Mouse (Mus musculus): Measurements from ENCODE around the gene Ptpn3. TPM values are rescaled to one million over a fixed set of nuclear protein-coding genes. Genes with fewer than 3 reads are reported as not detected.

The Ptpn3 gene
- polyA plus RNA-seq, 1 experiment: 1.1 TPM

DNA sequence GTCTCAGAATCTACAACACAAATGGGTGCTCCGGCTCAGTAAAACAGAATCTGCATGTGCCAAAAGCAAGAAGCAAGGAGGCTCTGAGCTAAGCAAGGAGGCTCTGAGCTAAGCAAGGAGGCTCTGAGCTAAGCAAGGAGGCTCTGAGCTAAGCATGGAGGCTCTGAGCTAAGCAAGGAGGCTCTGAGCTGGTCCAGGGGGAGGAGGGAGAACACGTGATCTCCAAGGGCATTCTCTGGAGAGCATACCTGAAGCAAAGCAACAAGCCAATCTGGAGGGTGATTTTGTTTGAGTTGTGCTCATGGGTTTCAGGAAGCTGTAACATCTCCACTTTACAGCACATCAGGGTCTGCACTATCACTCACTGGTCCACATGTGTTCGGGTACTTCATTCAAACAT is 18.4 kb downstream of the Ptpn3 start:
- Histone ChIP-seq H3K4me1 (ENCODE audit: control insufficient read depth, insufficient read depth, insufficient read length) (no peaks in the 10 kb centered on the region), H3K4me3 (ENCODE audit: extremely low read depth, insufficient read depth, insufficient read length) (no peak overlapping the region), H3K27me3 (ENCODE audit: control insufficient read depth, insufficient read depth, low read length) (no peaks in the 10 kb centered on the region), H3K27ac (ENCODE audit: insufficient read depth, low read length) (no peak overlapping the region), H3K36me3 (ENCODE audit: control insufficient read depth, insufficient read depth, low read length) (no peaks in the 10 kb centered on the region)
- WGBS: 87% methylated on average over 3 of the region's 3 CpGs
- TF ChIP-seq CTCF (IDR thresholded peaks at IDR 0.05; ENCODE audit: extremely low read depth, insufficient read depth, insufficient read length, insufficient replicate concordance) (no peak), POLR2A (IDR thresholded peaks at IDR 0.05; ENCODE audit: low read depth, low read length) (no peak)
- DNase-seq (ENCODE audit: low read depth in 1 of 2, low spot score in 2 of 2): no peak

DNA sequence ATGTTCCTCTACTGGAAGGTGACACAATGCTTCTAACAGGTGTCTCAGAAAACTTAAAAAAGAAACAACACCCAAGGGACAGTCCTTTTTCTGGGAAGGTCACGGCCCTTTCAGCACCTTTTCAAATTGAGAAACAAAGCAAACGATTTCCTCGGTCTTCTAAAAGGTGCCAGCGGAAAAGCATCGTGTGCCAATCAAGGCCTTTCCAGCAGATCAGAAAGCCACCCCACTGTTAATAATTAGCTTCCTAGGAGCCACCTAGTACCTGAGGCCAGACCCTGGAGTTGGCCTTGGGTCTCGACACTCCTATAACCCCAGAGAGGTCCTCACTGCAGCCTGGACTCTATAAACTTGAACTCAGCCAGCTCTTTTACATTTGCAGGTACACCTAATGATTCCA is 19.0 kb downstream of the Ptpn3 start:
- no peak for DNase-seq (ENCODE audit: low read depth in 1 of 2, low spot score in 2 of 2)
- H3K4me3 ChIP-seq (ENCODE audit: extremely low read depth, insufficient read depth, insufficient read length): no peak overlapping the region
- no peak overlapping the region for H3K27ac ChIP-seq (ENCODE audit: insufficient read depth, low read length)
- WGBS: 93% methylated on average over 6 of the region's 6 CpGs
- TF ChIP-seq POLR2A (IDR thresholded peaks at IDR 0.05; ENCODE audit: low read depth, low read length): no peak
- no peak for TF ChIP-seq CTCF (IDR thresholded peaks at IDR 0.05; ENCODE audit: extremely low read depth, insufficient read depth, insufficient read length, insufficient replicate concordance)
- H3K27me3 ChIP-seq (ENCODE audit: control insufficient read depth, insufficient read depth, low read length): no peaks in the 10 kb centered on the region
- H3K4me1 ChIP-seq (ENCODE audit: control insufficient read depth, insufficient read depth, insufficient read length): no peaks in the 10 kb centered on the region
- H3K36me3 ChIP-seq (ENCODE audit: control insufficient read depth, insufficient read depth, low read length): no peaks in the 10 kb centered on the region

DNA sequence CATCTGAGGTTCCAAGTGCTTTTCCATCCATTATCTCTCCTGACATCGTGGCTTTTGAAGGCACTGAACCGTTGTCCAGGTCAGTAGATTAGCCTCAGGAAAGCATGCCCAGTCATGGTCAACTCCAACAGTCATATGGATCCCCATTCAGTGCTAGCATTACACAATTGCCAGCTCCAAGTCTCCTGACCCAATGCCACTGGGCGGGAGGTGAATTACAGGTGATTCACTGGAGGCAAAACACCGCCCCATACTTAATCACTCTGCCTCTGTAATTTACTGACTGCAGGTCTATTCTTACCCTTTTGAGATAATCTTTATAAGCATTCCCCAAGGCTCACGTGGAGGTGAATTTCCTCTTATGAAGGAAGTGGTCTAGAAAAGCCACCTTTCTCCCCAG is 19.5 kb downstream of the Ptpn3 start:
- no peaks in the 10 kb centered on the region for H3K27me3 ChIP-seq (ENCODE audit: control insufficient read depth, insufficient read depth, low read length)
- no peak overlapping the region for H3K27ac ChIP-seq (ENCODE audit: insufficient read depth, low read length)
- H3K4me3 ChIP-seq (ENCODE audit: extremely low read depth, insufficient read depth, insufficient read length): no peak overlapping the region
- no peaks in the 10 kb centered on the region for H3K36me3 ChIP-seq (ENCODE audit: control insufficient read depth, insufficient read depth, low read length)
- DNase-seq (ENCODE audit: low read depth in 1 of 2, low spot score in 2 of 2): no peak
- WGBS: 77% methylated on average over 5 of the region's 5 CpGs
- no peaks in the 10 kb centered on the region for H3K4me1 ChIP-seq (ENCODE audit: control insufficient read depth, insufficient read depth, insufficient read length)
- TF ChIP-seq CTCF (IDR thresholded peaks at IDR 0.05; ENCODE audit: extremely low read depth, insufficient read depth, insufficient read length, insufficient replicate concordance): no peak
- no peak for TF ChIP-seq POLR2A (IDR thresholded peaks at IDR 0.05; ENCODE audit: low read depth, low read length)

DNA sequence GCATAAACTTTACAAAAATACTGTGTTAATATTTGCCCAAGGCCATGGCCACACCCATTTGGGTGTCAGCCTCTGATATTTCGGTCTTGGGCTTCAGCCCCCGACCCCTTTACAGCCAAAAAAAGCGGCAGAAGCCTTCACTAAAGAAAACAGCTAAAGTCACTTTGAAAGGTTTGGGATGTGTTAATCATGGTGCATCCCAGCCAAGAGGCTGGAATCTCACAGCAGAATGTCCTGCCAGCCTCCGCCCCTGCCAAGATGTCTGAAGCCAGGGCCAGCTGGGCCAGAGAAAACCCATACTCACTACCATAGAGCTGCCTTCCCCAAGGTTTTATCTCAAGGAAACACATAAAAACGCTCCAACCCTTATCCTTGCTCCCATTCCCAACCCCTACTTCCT is 20.7 kb downstream of the Ptpn3 start:
- H3K36me3 ChIP-seq (ENCODE audit: control insufficient read depth, insufficient read depth, low read length): no peaks in the 10 kb centered on the region
- no peak overlapping the region for H3K27ac ChIP-seq (ENCODE audit: insufficient read depth, low read length)
- WGBS: 91% methylated on average over 5 of the region's 5 CpGs
- TF ChIP-seq POLR2A (IDR thresholded peaks at IDR 0.05; ENCODE audit: low read depth, low read length) (no peak), CTCF (IDR thresholded peaks at IDR 0.05; ENCODE audit: extremely low read depth, insufficient read depth, insufficient read length, insufficient replicate concordance) (no peak)
- no peaks in the 10 kb centered on the region for H3K4me1 ChIP-seq (ENCODE audit: control insufficient read depth, insufficient read depth, insufficient read length)
- no peak for DNase-seq (ENCODE audit: low read depth in 1 of 2, low spot score in 2 of 2)
- no peaks in the 10 kb centered on the region for H3K27me3 ChIP-seq (ENCODE audit: control insufficient read depth, insufficient read depth, low read length)
- H3K4me3 ChIP-seq (ENCODE audit: extremely low read depth, insufficient read depth, insufficient read length): no peak overlapping the region

DNA sequence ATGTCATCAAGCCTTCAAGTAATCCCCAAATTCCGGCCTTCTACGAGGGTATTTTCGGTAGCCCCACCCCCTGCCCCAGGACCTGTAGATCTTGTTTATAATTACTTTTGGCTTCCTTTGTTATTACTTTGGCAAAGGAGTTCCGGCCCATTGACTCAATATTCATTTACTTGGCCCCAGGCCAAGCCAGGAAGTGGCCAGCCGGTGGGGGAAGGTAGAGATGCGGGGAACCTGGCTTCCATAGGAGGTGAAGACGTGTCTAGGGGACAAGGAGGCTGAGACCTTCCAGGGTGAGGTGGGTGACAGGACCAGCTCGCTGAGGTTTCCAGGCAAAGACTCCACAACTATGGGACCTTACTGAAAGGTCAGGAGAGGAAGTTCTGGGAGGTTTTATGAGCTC is 22.4 kb downstream of the Ptpn3 start:
- H3K36me3 ChIP-seq (ENCODE audit: control insufficient read depth, insufficient read depth, low read length): no peaks in the 10 kb centered on the region
- TF ChIP-seq CTCF (IDR thresholded peaks at IDR 0.05; ENCODE audit: extremely low read depth, insufficient read depth, insufficient read length, insufficient replicate concordance): no peak
- TF ChIP-seq POLR2A (IDR thresholded peaks at IDR 0.05; ENCODE audit: low read depth, low read length): no peak
- H3K4me1 ChIP-seq (ENCODE audit: control insufficient read depth, insufficient read depth, insufficient read length): no peaks in the 10 kb centered on the region
- DNase-seq (ENCODE audit: low read depth in 1 of 2, low spot score in 2 of 2): no peak
- H3K4me3 ChIP-seq (ENCODE audit: extremely low read depth, insufficient read depth, insufficient read length): no peak overlapping the region
- no peak overlapping the region for H3K27ac ChIP-seq (ENCODE audit: insufficient read depth, low read length)
- 23% methylated on average over 8 of the region's 8 CpGs for WGBS
- no peaks in the 10 kb centered on the region for H3K27me3 ChIP-seq (ENCODE audit: control insufficient read depth, insufficient read depth, low read length)

DNA sequence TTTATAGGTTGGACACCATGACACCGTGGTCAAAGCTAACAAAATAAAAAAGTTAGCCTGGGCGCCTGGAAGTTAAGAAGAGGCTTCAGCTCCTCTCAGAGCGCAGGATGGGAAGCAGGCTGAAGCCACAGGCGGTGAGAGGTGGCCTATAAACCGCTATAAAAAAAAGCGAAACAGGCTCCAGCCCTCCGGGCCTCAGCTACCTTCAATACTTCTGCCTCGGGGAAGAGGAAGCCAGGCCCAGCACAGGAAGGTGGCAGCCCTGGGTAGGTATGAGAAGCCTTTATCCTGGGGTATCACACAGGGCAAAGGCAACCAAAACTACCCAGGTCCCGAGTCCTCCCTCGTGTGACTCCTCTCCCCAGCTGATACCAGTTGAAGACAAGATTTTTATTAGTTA is 22.8 kb downstream of the Ptpn3 start:
- Histone ChIP-seq H3K27ac (ENCODE audit: insufficient read depth, low read length) (no peak overlapping the region), H3K4me3 (ENCODE audit: extremely low read depth, insufficient read depth, insufficient read length) (no peak overlapping the region), H3K36me3 (ENCODE audit: control insufficient read depth, insufficient read depth, low read length) (no peaks in the 10 kb centered on the region), H3K4me1 (ENCODE audit: control insufficient read depth, insufficient read depth, insufficient read length) (no peaks in the 10 kb centered on the region), H3K27me3 (ENCODE audit: control insufficient read depth, insufficient read depth, low read length) (no peaks in the 10 kb centered on the region)
- DNase-seq (ENCODE audit: low read depth in 1 of 2, low spot score in 2 of 2): no peak
- TF ChIP-seq CTCF (IDR thresholded peaks at IDR 0.05; ENCODE audit: extremely low read depth, insufficient read depth, insufficient read length, insufficient replicate concordance) (no peak), POLR2A (IDR thresholded peaks at IDR 0.05; ENCODE audit: low read depth, low read length) (no peak)
- WGBS: 13% methylated on average over 10 of the region's 10 CpGs

DNA sequence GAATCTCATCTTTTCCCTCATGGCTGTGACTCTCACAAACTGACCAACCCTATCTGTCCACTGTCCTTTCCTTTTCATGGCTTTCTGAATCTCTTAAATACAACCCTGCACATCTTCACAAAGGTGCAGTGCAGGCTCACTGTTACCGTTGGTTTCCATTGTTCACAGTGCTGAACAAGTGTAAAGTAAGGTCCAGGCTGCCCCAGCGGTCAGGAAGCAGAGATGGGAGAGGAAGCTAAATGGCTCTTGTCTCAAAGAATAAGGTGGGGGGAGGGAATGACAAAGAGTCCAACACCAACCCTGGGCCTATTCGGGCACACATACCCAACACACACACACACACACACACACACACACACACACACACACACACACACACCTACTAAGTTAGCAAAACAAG is 24.0 kb downstream of the Ptpn3 start:
- H3K4me3 ChIP-seq (ENCODE audit: extremely low read depth, insufficient read depth, insufficient read length): no peak overlapping the region
- no peak for TF ChIP-seq POLR2A (IDR thresholded peaks at IDR 0.05; ENCODE audit: low read depth, low read length)
- no peak for TF ChIP-seq CTCF (IDR thresholded peaks at IDR 0.05; ENCODE audit: extremely low read depth, insufficient read depth, insufficient read length, insufficient replicate concordance)
- WGBS: 88% methylated on average over 3 of the region's 3 CpGs
- DNase-seq (ENCODE audit: low read depth in 1 of 2, low spot score in 2 of 2): no peak
- no peaks in the 10 kb centered on the region for H3K4me1 ChIP-seq (ENCODE audit: control insufficient read depth, insufficient read depth, insufficient read length)
- H3K27me3 ChIP-seq (ENCODE audit: control insufficient read depth, insufficient read depth, low read length): no peaks in the 10 kb centered on the region
- no peaks in the 10 kb centered on the region for H3K36me3 ChIP-seq (ENCODE audit: control insufficient read depth, insufficient read depth, low read length)
- H3K27ac ChIP-seq (ENCODE audit: insufficient read depth, low read length): no peak overlapping the region

Data from spleen, adult 2 months (tissue).